Mouse (Mus musculus): ENCODE results near the gene Mga.

DNA sequence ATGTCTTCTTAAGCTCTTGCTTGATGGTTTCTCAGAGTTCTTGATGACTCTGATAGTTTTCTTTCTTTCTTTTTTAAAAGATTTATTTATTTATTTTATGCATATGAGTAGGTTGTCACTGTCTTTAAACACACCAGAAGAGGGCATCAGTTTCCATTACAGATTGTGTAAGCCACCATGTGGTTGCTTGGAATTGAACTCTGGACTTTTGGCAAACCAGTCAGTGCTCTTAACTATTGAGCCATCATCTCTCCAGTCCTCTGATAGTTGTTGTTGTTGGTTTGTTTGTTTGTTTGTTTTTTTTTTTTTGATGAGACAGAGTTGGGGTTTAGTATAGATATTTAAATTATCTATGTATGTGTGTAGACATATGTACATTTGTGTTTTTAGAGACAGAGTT lies 21.0 kb upstream of the Mga start:
- TF ChIP-seq CTCF (IDR thresholded peaks at IDR 0.05; ENCODE audit: insufficient read depth, low read length) (no peak), POLR2A (IDR thresholded peaks at IDR 0.05; ENCODE audit: borderline replicate concordance, extremely low read depth, low read depth, low read length) (no peak)

Data from lung, adult 2 months (tissue).